Mouse (Mus musculus): ENCODE results near the gene Nvl. TPM values are rescaled to one million over a fixed set of nuclear protein-coding genes. Genes with fewer than 3 reads are reported as not detected.

Gene Nvl
- polyA plus RNA-seq (2017; shearing (Covaris generic)): 26.7 TPM

GRCm38 (mm10) chr1:181143950-181144836, at the start of gene Nvl, which contains the start of gene Cnih4:
Gene Nvl, minus strand, starts transcription at chr1:181144204.
Gene Cnih4, plus strand, starts transcription at chr1:181144693.

GRCm38 (mm10) chr1:181050937-181051336, 93.1 kb downstream of the Nvl start, which contains the start of gene 9130409I23Rik:
Gene 9130409I23Rik, plus strand, starts transcription at chr1:181051237.

Other genes with a start within 250 kb of the Nvl start
- 163 TPM for gene Pycr2, start 239.9 kb downstream of the Nvl start, polyA plus RNA-seq (2017; shearing (Covaris generic))
- 0.78 TPM for gene Lefty1, start 209.2 kb downstream of the Nvl start, polyA plus RNA-seq (2017; shearing (Covaris generic))
- 59.2 TPM for gene Tmem63a, start 201.9 kb downstream of the Nvl start, polyA plus RNA-seq (2017; shearing (Covaris generic))
- gene Ephx1, start 123.3 kb downstream of the Nvl start, polyA plus RNA-seq (2017; shearing (Covaris generic)): 125 TPM
- gene 9130409I23Rik, start 93.0 kb downstream of the Nvl start, polyA plus RNA-seq (2017; shearing (Covaris generic)): not detected
- gene Cnih4, start 489 bp upstream of the Nvl start, polyA plus RNA-seq (2017; shearing (Covaris generic)): 46.0 TPM
- 102 TPM for gene Wdr26, start 67.8 kb upstream of the Nvl start, polyA plus RNA-seq (2017; shearing (Covaris generic))
- gene Cnih3, start 208.4 kb upstream of the Nvl start, polyA plus RNA-seq (2017; shearing (Covaris generic)): not detected